Mouse (Mus musculus) embryonic facial prominence, embryonic 14.5 days (tissue): ENCODE data around the gene Rab17. TPM values are rescaled to one million over a fixed set of nuclear protein-coding genes. Genes with fewer than 3 reads are reported as not detected.

ENCODE experiments used
- ATAC-seq: fragments of 200-750 bp; cut with Nextera tagmentation; 2 replicates; pipeline ENCODE4 v1.8.0; 2017; ENCODE audit warnings: low read depth, moderate number of reproducible peaks, moderate TSS enrichment
- DNase-seq: peaks from one replicate; pipeline ENCODE4 v3.0.0-alpha.2; 2015; ENCODE audit warnings: low spot score
- H3K27ac ChIP-seq: fragments of 300-500 bp; sonication (generic); replicated peaks from 2 replicates; pipeline ENCODE4 v1.5.1; 2014; ENCODE audit warnings: low read depth, mild to moderate bottlenecking, low read length, moderate library complexity
- H3K27me3 ChIP-seq: fragments of 300-500 bp; sonication (generic); replicated peaks from 2 replicates; pipeline ENCODE4 v1.6.1; 2014; ENCODE audit warnings: low read length; ENCODE audit not compliant: control insufficient read depth, insufficient read depth
- H3K36me3 ChIP-seq: fragments of 300-500 bp; sonication (generic); 2 replicates; pipeline ENCODE4 v1.6.1; 2014; ENCODE audit warnings: low read length, mixed read lengths; ENCODE audit not compliant: control insufficient read depth, insufficient read depth
- H3K4me1 ChIP-seq: fragments of 300-500 bp; sonication (generic); 2 replicates; pipeline ENCODE4 v1.6.1; 2014; ENCODE audit warnings: antibody characterized with exemption, low read length; ENCODE audit not compliant: control insufficient read depth, insufficient read depth
- H3K4me2 ChIP-seq: fragments of 300-500 bp; sonication (generic); 2 replicates; pipeline ENCODE4 v1.6.1; 2014; ENCODE audit warnings: low read depth, mild to moderate bottlenecking, low read length, moderate library complexity, mixed read lengths
- H3K4me3 ChIP-seq: fragments of 300-500 bp; sonication (generic); 2 replicates; pipeline ENCODE4 v1.5.1; 2014; ENCODE audit warnings: low read depth, mild to moderate bottlenecking, low read length
- H3K9ac ChIP-seq: fragments of 300-500 bp; sonication (generic); 2 replicates; pipeline ENCODE4 v1.6.1; 2014; ENCODE audit warnings: low read depth, mild to moderate bottlenecking, low read length, moderate library complexity, mixed read lengths
- H3K9me3 ChIP-seq: fragments of 300-500 bp; sonication (generic); 2 replicates; pipeline ENCODE4 v1.6.1; 2016; ENCODE audit warnings: low read length; ENCODE audit not compliant: control insufficient read depth
- WGBS: fragments of 180-500 bp; shearing (Covaris S2); extraction: QIAGEN DNeasy Blood & Tissue Kit; methylation state at CpG from one replicate; pipeline ENCODE4 v1.1.7; 2014; 5-methylcytosine and 5-hydroxymethylcytosine counted together
- polyA plus RNA-seq: library from polyadenylated mRNA; unstranded; fragments of >200 nt; fragmentation: Nextera tagmentation; extraction: Ambion mirVana; gene quantifications from 2 replicates; pipeline ENCODE4 v1.2.1, GENCODE M21; 2014

Gene Rab17
- polyA plus RNA-seq, 1 experiment from 2014 or later: 2.5 TPM

- Histone ChIP-seq H3K4me3 (no peak overlapping the region), H3K4me1 (peaks cover 26% of the 10 kb centered on the region), H3K27ac (no peak overlapping the region), H3K36me3 (no peaks in the 10 kb centered on the region), H3K27me3 (0 out of 2 replicates have a peak, but pooled peaks cover 2% of the 10 kb centered on the region), H3K9ac (no peak overlapping the region), H3K4me2 (no peak overlapping the region), H3K9me3 (no peaks in the 10 kb centered on the region)
- 46% methylated on average over 6 of the region's 6 CpGs for WGBS
- no peak for DNase-seq
- ATAC-seq: no peak
Measured at GRCm38 (mm10) chr1:90913231-90913630, 56.2 kb downstream of the Rab17 start.

GRCm38 (mm10) chr1:90909631-90910152, 59.8 kb downstream of the Rab17 start:
- H3K4me3 ChIP-seq: no peak overlapping the region
- H3K4me2 ChIP-seq: peak overlapping the region; percentile 1; the same call in 1 of the 2 replicates

GRCm38 (mm10) chr1:90909161-90909560, 60.3 kb downstream of the Rab17 start:
- peak; percentile 16; the same call in 1 of the 2 replicates for ATAC-seq
- Histone ChIP-seq H3K4me2 (no peak overlapping the region), H3K36me3 (no peaks in the 10 kb centered on the region), H3K4me1 (peaks cover 19% of the 10 kb centered on the region), H3K27ac (peak overlapping the region; percentile 12; the same call in 1 of the 2 replicates), H3K9me3 (no peaks in the 10 kb centered on the region), H3K9ac (no peak overlapping the region), H3K27me3 (no peaks in the 10 kb centered on the region), H3K4me3 (no peak overlapping the region)
- DNase-seq: peak; percentile 83

More at GRCm38 (mm10) chr1:90909631-90910152, 59.8 kb downstream of the Rab17 start:
- no peaks in the 10 kb centered on the region for H3K36me3 ChIP-seq
- H3K27ac ChIP-seq: peak overlapping the region; percentile 12; the same call in 1 of the 2 replicates
- H3K27me3 ChIP-seq: no peaks in the 10 kb centered on the region
- WGBS: 39% methylated on average over 17 of the region's 17 CpGs
- peak; percentile 44; the same call in 1 of the 2 replicates for ATAC-seq
- DNase-seq: peak; percentile 63
- H3K9ac ChIP-seq: no peak overlapping the region
- H3K4me1 ChIP-seq: peaks cover 17% of the 10 kb centered on the region
- no peaks in the 10 kb centered on the region for H3K9me3 ChIP-seq

Other genes starting within 250 kb of the Rab17 start
- gene Col6a3, start 125.7 kb downstream of the Rab17 start, polyA plus RNA-seq: 262 and 324 TPM in 2 replicates
- 0.86 and 1.1 TPM in 2 replicates for gene Mlph, start 54.6 kb downstream of the Rab17 start, polyA plus RNA-seq
- gene Prlh, start 16.6 kb downstream of the Rab17 start, polyA plus RNA-seq: not detected in 2 replicates
- gene Lrrfip1, start 29.1 kb upstream of the Rab17 start, polyA plus RNA-seq: 51.6 and 58.6 TPM in 2 replicates
- gene Rbm44, start 175.4 kb upstream of the Rab17 start, polyA plus RNA-seq: 0.85 and 1.1 TPM in 2 replicates
- 13.5 and 21.7 TPM in 2 replicates for gene Ramp1, start 210.2 kb upstream of the Rab17 start, polyA plus RNA-seq